Mouse (Mus musculus) intestine, embryonic 16.5 days (tissue): Measurements from ENCODE around the gene Tfap2c. TPM values are rescaled to one million over a fixed set of nuclear protein-coding genes. Genes with fewer than 3 reads are reported as not detected.

Source experiments
- ATAC-seq: fragments of 200-750 bp; cut with Nextera tagmentation; 2 replicates; pipeline ENCODE4 v1.8.0; 2017; ENCODE audit warnings: moderate TSS enrichment, moderate library complexity
- H3K27ac ChIP-seq: fragments of 300-500 bp; sonication (generic); 2 replicates; pipeline ENCODE4 v1.5.1; 2014; ENCODE audit warnings: mild to moderate bottlenecking, low read length
- H3K27me3 ChIP-seq: fragments of 300-500 bp; sonication (generic); replicated peaks from 2 replicates; pipeline ENCODE4 v1.6.1; 2014; ENCODE audit warnings: low read length, control low read depth, mixed read lengths; ENCODE audit not compliant: control insufficient read depth, insufficient read depth
- H3K36me3 ChIP-seq: fragments of 300-500 bp; sonication (generic); 2 replicates; pipeline ENCODE4 v1.6.1; 2014; ENCODE audit warnings: low read length, control low read depth; ENCODE audit not compliant: control insufficient read depth, insufficient read depth
- H3K4me1 ChIP-seq: fragments of 300-500 bp; sonication (generic); 2 replicates; pipeline ENCODE4 v1.6.1; 2014; ENCODE audit warnings: low read length, control low read depth, mixed read lengths; ENCODE audit not compliant: control insufficient read depth, insufficient read depth
- H3K4me2 ChIP-seq: fragments of 300-500 bp; sonication (generic); 2 replicates; pipeline ENCODE4 v1.6.1; 2014; ENCODE audit warnings: low read depth, low read length, control low read depth
- H3K4me3 ChIP-seq: fragments of 300-500 bp; sonication (generic); 2 replicates; pipeline ENCODE4 v1.5.1; 2014; ENCODE audit warnings: mild to moderate bottlenecking, low read length
- H3K9ac ChIP-seq: fragments of 300-500 bp; sonication (generic); 2 replicates; pipeline ENCODE4 v1.6.1; 2014; ENCODE audit warnings: low read depth, low read length
- H3K9me3 ChIP-seq: fragments of 300-500 bp; sonication (generic); 2 replicates; pipeline ENCODE4 v1.6.1; 2016; ENCODE audit warnings: low read length, control low read depth; ENCODE audit not compliant: control insufficient read depth
- WGBS: fragments of 180-500 bp; shearing (Covaris S2); extraction: QIAGEN DNeasy Blood & Tissue Kit; methylation state at CpG from one replicate; pipeline ENCODE4 v1.1.7; 2014; 5-methylcytosine and 5-hydroxymethylcytosine counted together
- polyA plus RNA-seq: library from polyadenylated mRNA; unstranded; fragments of >200 nt; fragmentation: Nextera tagmentation; extraction: Ambion mirVana; gene quantifications from 2 replicates; pipeline ENCODE4 v1.2.1, GENCODE M21; 2015

Gene Tfap2c
- polyA plus RNA-seq, 1 experiment from 2014 or later = 0.04 TPM

DNA sequence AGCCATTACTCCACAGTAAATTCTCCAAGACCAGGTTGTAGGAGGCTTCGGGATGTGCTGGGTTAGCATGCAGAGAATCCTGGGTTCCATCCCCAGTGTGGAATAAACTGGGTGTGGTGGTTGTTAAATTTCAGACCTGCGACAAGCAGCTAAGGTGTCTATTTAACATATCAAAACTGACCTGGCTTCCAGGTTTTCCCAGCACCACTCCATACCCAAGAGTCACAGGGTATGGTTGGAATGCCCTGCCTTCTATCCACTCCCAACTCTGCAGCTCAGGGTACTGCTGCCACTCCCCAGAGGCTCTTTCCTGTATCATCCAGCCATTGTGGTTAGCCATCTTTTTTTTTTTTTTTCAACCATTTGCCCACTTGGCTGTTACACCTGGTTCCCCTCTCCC is 19.1 kb downstream of the Tfap2c start:
- Histone ChIP-seq H3K4me1 (no peaks in the 10 kb centered on the region), H3K9me3 (no peaks in the 10 kb centered on the region), H3K9ac (no peak overlapping the region), H3K27ac (no peak overlapping the region), H3K4me2 (no peak overlapping the region), H3K36me3 (no peaks in the 10 kb centered on the region), H3K4me3 (no peak overlapping the region), H3K27me3 (no peaks in the 10 kb centered on the region)
- ATAC-seq = no peak
- WGBS = 76% methylated on average over 2 of the region's 2 CpGs

DNA sequence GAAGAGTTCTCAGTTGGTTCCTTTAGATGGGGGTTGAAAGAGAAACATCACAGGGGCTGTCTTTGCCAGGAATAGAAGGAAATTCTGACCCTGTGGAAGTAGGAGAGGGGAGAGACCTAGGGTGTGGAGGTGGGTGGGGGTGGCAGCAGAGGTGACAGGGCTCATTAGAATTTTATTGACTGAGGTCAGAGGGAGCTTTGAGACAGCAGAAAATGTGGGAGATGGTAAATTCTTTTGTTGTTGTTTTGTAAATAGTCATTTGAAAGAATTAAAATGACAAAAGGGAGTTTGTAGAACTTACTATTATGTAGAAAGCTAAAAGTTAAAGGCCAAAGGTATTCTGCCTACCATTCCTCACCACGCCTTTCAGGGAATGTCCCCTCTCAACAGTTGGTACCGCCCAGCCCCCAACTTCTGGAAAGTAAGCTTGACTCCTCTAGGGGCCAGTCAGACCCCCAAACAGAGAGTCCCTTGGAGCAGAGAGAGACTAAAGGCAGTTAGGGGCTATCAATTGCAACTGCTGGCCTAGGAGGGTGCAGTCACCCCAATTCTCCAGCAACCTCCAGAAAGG is 27.9 kb downstream of the Tfap2c start:
- H3K27me3 ChIP-seq = no peaks in the 10 kb centered on the region
- no peak for ATAC-seq
- H3K36me3 ChIP-seq = no peaks in the 10 kb centered on the region
- no peak overlapping the region for H3K9ac ChIP-seq
- no peaks in the 10 kb centered on the region for H3K9me3 ChIP-seq
- H3K27ac ChIP-seq = no peak overlapping the region
- no peak overlapping the region for H3K4me2 ChIP-seq
- no peak overlapping the region for H3K4me3 ChIP-seq
- WGBS = 53% methylated on average over 2 of the region's 2 CpGs
- H3K4me1 ChIP-seq = no peaks in the 10 kb centered on the region

DNA sequence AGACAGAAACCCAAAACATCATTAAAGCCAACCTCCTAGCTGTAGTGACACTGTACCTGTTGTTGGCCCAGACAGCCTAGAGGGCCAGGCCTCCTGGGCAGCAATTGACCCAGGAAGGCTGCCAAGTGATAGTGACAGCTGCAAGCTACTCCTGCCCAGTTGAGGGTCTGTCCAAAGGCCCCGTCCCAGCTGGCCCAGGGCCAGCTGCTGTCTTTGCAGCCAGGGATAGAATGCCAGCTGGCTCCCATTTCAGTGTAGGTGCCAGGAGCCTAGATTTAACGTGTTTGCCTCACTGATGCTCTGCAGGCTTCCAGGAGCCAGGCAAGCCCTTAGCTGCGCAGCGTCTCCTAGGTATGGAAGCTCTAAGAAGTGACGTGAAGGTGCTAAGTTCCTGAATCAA is 29.8 kb downstream of the Tfap2c start:
- 53% methylated on average over 5 of the region's 5 CpGs for WGBS
- Histone ChIP-seq H3K27me3 (no peaks in the 10 kb centered on the region), H3K9me3 (no peaks in the 10 kb centered on the region), H3K4me1 (no peaks in the 10 kb centered on the region), H3K27ac (no peak overlapping the region), H3K4me2 (no peak overlapping the region), H3K9ac (no peak overlapping the region), H3K36me3 (no peaks in the 10 kb centered on the region), H3K4me3 (no peak overlapping the region)
- no peak for ATAC-seq

DNA sequence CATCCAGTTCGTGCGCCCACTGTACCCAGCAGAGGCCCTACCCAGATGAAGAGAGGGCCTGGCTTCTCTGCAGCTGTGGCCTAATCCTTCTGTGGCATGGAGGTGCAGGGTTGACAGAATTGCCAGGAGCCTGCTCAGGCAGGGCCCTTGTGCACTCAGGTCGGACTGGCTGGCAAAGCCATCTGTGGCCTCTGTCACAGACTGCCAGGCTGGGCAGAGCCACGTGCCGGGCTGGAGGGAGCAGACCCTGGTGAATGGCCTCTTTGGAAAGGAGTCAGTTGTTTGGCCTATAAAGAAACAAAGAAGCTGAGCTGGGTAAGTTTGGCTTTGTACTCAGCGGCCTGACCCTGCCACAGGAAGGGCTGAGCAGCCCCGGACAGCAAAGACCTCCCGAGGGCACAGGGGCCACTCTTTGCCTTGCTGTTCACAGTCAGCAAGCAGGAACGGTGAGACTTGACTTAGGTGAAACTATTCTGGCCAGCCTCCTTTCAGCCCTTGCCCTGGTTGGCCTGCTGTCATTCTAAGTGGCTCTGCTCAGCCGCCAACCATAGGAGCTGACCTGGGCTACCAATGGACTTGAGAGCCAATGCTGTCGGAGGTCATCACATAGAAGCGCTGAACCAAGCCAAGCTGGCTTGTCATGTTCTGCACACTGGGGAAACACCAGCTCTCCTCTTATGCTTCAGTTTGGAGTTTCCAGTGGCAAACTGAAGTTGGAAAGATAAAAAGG is 31.3 kb downstream of the Tfap2c start:
- 74% methylated on average over 12 of the region's 12 CpGs for WGBS
- no peak for ATAC-seq
- Histone ChIP-seq H3K4me3 (no peak overlapping the region), H3K27me3 (no peaks in the 10 kb centered on the region), H3K36me3 (no peaks in the 10 kb centered on the region), H3K9me3 (no peaks in the 10 kb centered on the region), H3K4me2 (no peak overlapping the region), H3K4me1 (no peaks in the 10 kb centered on the region), H3K27ac (no peak overlapping the region), H3K9ac (no peak overlapping the region)

DNA sequence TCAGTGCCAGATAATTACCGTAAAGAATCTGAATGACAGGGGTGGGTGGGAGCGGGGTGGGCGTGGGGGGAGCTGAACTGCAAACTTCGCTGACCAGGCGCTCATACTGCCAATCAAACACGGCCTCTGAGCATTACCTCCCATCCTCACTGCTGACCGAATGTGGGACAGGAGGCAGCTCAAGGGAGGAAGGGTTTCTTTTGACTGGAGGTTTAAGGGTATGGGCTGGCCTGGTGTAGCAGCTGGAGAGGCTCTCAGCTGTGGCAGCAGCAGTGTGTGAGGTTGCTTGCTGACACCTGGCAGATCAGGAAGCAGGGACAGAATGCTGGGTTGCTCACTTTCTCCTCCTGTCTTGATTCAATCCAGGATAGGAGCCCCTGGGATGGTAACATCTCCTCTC is 33.9 kb downstream of the Tfap2c start:
- 18% methylated on average over 7 of the region's 7 CpGs for WGBS

DNA sequence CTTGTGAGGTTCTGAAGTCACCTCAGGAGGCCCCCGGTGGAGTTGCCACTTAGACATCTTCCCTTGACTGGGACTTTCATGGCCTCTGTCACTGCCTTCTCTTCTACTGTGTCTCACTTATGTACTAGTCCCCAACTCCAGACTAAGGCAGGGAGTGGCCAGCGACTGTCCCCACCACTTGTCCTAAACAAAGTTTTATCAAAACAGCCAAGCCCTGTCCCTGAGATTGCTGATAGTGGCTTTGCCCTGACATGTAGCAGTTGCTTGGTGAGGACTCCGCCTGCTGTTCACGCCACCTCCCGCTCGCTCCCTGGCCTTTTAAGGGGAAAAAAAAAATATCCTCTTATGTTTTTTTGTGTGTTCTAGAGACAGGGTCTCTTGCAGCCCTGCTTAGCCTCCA is 35.9 kb downstream of the Tfap2c start:
- Histone ChIP-seq H3K9ac (no peak overlapping the region), H3K4me2 (no peak overlapping the region), H3K27me3 (no peaks in the 10 kb centered on the region), H3K9me3 (no peaks in the 10 kb centered on the region), H3K4me3 (no peak overlapping the region), H3K4me1 (no peaks in the 10 kb centered on the region), H3K27ac (no peak overlapping the region), H3K36me3 (no peaks in the 10 kb centered on the region)
- no peak for ATAC-seq
- WGBS = 77% methylated on average over 6 of the region's 6 CpGs

More for the DNA sequence above, 33.9 kb downstream of the Tfap2c start:
- Histone ChIP-seq H3K36me3 (no peaks in the 10 kb centered on the region), H3K27ac (no peak overlapping the region), H3K4me2 (no peak overlapping the region), H3K4me1 (no peaks in the 10 kb centered on the region), H3K9ac (no peak overlapping the region), H3K4me3 (no peak overlapping the region), H3K9me3 (no peaks in the 10 kb centered on the region), H3K27me3 (no peaks in the 10 kb centered on the region)
- no peak for ATAC-seq

DNA sequence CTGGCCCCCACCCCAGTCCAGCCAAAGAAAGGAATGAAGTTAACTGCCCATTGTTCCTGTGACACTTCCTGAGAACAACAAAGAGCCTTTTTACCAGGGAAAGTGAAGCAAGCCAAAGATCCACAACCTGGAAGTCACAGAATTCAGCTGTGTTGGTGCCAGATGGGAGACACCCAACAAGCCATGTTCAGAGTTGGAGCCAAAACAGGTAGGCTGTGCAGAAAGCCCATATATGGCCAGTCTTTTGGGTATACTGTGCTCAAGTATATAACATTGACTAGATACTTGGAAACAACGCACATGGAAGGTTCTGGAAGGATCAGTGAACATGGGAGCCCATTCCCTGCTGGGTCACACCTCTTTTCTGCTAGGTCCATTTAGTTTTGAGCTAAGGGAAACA is 39.7 kb downstream of the Tfap2c start:
- WGBS = 94% methylated on average over 1 of the region's 1 CpGs
- no peak for ATAC-seq
- H3K4me1 ChIP-seq = no peaks in the 10 kb centered on the region
- H3K27me3 ChIP-seq = no peaks in the 10 kb centered on the region
- H3K4me2 ChIP-seq = no peak overlapping the region
- no peak overlapping the region for H3K27ac ChIP-seq
- H3K36me3 ChIP-seq = no peaks in the 10 kb centered on the region
- H3K9me3 ChIP-seq = no peaks in the 10 kb centered on the region
- H3K9ac ChIP-seq = no peak overlapping the region
- H3K4me3 ChIP-seq = no peak overlapping the region

DNA sequence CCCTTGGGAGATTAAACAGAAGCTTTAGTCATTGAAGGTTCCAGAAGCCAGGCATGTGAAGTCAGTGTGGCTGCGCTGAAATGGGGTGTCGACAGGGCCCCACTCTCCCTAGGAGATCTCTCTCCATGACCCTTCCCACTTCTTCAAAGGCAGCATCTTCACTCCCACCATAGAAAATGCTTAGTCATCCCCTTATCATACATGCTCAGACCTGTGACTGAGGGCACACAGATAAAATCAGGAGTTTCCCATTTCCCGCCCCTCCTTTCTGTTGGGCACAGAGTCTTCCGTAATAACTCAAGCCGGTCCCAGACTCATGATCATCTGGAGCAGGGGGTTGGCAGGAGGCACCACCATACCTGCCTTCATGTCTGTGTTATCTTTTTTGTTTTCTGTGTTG is 41.4 kb downstream of the Tfap2c start:
- Histone ChIP-seq H3K9ac (no peak overlapping the region), H3K27ac (no peak overlapping the region), H3K9me3 (no peaks in the 10 kb centered on the region), H3K4me1 (no peaks in the 10 kb centered on the region), H3K4me2 (no peak overlapping the region), H3K36me3 (no peaks in the 10 kb centered on the region), H3K4me3 (no peak overlapping the region), H3K27me3 (no peaks in the 10 kb centered on the region)
- no peak for ATAC-seq
- 70% methylated on average over 5 of the region's 5 CpGs for WGBS

DNA sequence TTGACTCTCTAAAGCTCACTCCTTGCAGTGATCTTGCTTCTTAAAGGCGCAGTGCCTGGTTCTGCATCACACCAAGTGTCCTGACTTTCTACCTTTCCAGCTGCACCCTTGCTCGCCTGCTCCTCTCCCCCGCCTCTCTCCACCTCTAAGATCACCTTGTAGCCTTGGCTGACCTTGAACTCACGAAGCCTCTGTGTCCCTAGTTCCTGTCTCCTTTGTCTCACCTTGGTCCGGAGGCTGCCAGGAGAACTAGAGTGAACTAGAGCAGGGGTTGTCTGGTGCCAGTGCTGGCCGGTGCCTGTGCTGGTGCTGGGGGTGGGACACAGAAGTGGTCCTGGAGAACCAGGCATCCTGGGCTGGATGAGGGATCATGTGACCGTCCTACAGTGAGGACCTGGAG is 44.9 kb downstream of the Tfap2c start:
- 86% methylated on average over 7 of the region's 7 CpGs for WGBS
- no peaks in the 10 kb centered on the region for H3K36me3 ChIP-seq
- no peak overlapping the region for H3K27ac ChIP-seq
- H3K27me3 ChIP-seq = no peaks in the 10 kb centered on the region; the same call in 1 of the 2 replicates
- no peaks in the 10 kb centered on the region for H3K9me3 ChIP-seq
- no peak overlapping the region for H3K9ac ChIP-seq
- ATAC-seq = no peak
- no peak overlapping the region for H3K4me3 ChIP-seq
- H3K4me2 ChIP-seq = no peak overlapping the region
- H3K4me1 ChIP-seq = no peaks in the 10 kb centered on the region

DNA sequence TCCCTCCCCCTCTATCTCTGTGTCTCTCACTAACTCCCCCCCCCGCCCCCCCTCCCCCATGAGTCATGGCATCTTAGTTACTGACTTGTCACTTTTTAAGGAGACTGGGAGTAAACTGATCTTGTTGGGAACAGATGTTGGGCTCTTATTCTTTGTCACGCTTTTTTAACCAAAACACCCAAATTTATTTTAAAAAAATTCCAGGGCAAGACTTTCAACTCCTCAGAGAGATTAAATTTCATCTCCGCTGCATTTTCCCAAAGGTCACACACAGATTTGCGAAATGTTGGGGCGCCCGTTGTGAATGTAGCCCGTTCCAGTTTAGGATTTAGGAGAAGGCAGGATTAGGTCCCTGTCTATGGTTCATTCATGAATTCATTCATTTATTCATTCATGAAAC is 47.7 kb downstream of the Tfap2c start:
- no peak for ATAC-seq
- no peak overlapping the region for H3K4me2 ChIP-seq
- no peak overlapping the region for H3K4me3 ChIP-seq
- H3K9me3 ChIP-seq = no peaks in the 10 kb centered on the region
- 74% methylated on average over 7 of the region's 7 CpGs for WGBS
- no peaks in the 10 kb centered on the region; the same call in 1 of the 2 replicates for H3K27me3 ChIP-seq
- no peaks in the 10 kb centered on the region for H3K36me3 ChIP-seq
- no peaks in the 10 kb centered on the region for H3K4me1 ChIP-seq
- no peak overlapping the region for H3K9ac ChIP-seq
- H3K27ac ChIP-seq = no peak overlapping the region
